Mouse (Mus musculus) heart, postnatal 36 days (tissue): Measurements from ENCODE around the gene Vmn2r60. TPM values are rescaled to one million over a fixed set of nuclear protein-coding genes. Genes with fewer than 3 reads are reported as not detected.
"Not testable (repeated sequence)": the region's sequence is repeated elsewhere in the genome, so short reads cannot be mapped to it uniquely, and the experiment has no call there.

Source experiments
- DNase-seq, 2 experiments: peaks; one replicate each; pipeline ENCODE4 v3.0.0; 2021 to 2022
- intact Hi-C: fragments of 180-260 bp; cut with DNase I; formaldehyde crosslinking; loops from one replicate; pipeline ENCODE4 v1.15.1; 2025
- total RNA-seq, 2 experiments: library from RNA; stranded (reverse); gene quantifications; 2 replicates each; pipeline ENCODE4 v1.2.3; 2021

The Vmn2r60 gene
- under 1 TPM in 1 of 2 experiments, not detected in 1; 0.03 TPM for total RNA-seq

- DNase-seq: no peak
- intact Hi-C loops: no loop called here
Observed at GRCm38 (mm10) chr7:42107470-42107869, at the start of gene Vmn2r60. Vmn2r60 (plus strand) TSS chr7:42107770.

- no peak for DNase-seq
- intact Hi-C loops: no loop called here
Observed at GRCm38 (mm10) chr7:42058923-42059322, 48.6 kb upstream of the Vmn2r60 start, which contains the start of gene Vmn2r59. Vmn2r59 (minus strand) TSS chr7:42059023.

DNA sequence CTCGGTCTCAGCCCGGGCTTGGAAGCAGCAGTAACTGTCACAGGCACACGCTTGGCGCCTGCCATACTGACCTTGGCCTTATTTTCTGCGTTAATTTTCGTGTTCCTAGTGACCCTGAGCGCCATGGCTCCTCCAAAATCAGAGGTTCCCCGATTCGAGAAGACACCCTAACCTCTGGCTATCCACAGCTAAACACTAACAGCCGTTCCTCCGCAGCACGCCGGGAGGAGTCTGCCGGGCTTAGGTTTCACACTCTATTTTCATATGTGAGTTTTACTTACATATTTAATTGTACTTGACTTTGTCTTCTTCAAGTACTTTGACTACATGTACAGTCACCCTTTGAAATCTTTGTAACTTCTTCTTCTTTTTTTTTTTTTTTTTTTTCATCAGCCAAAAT lies 509 bp upstream of the Vmn2r60 start:
- intact Hi-C loops, DNase-seq: not testable (repeated sequence)

Other genes with a start within 250 kb of the Vmn2r60 start
- not detected for gene Vmn2r58, start 235.1 kb upstream of the Vmn2r60 start, total RNA-seq
- not detected for gene Vmn2r59, start 48.7 kb upstream of the Vmn2r60 start, total RNA-seq
- gene Vmn2r61, start 152.3 kb downstream of the Vmn2r60 start, total RNA-seq: not detected